Mouse (Mus musculus): Measurements from ENCODE around the gene Brd7.

Gene Brd7

GRCm38 (mm10) chr8:88361708-88362428 is at the start of gene Brd7:
Gene Brd7, minus strand, starts transcription at chr8:88362194.
- in situ Hi-C loops (cut with MboI; ENCODE audit: unreplicated experiment in 2 of 2), result loop anchor here (10.0 to 25.0 kb wide), 2 partner anchors 225 to 393 kb away; partner anchors contain the start of gene Heatr3 (in 1 of the 2)

GRCm38 (mm10) chr8:88411461-88411860 is 49.5 kb upstream of the Brd7 start:
- in situ Hi-C loops (cut with MboI; ENCODE audit: unreplicated experiment in 2 of 2), result no loop called here

- in situ Hi-C loops (cut with MboI; ENCODE audit: unreplicated experiment in 2 of 2), result no loop called here
Observed at GRCm38 (mm10) chr8:88409401-88409940, 47.5 kb upstream of the Brd7 start.

- in situ Hi-C loops (cut with MboI; ENCODE audit: unreplicated experiment in 2 of 2), result no loop called here
Observed at GRCm38 (mm10) chr8:88407716-88408115, 45.7 kb upstream of the Brd7 start.

- in situ Hi-C loops (cut with MboI; ENCODE audit: unreplicated experiment in 2 of 2), result no loop called here
Observed at GRCm38 (mm10) chr8:88398060-88398459, 36.1 kb upstream of the Brd7 start.

GRCm38 (mm10) chr8:88393298-88393697 is 31.3 kb upstream of the Brd7 start:
- in situ Hi-C loops (cut with MboI; ENCODE audit: unreplicated experiment in 2 of 2), result loop anchor here in 1 of 2 experiments (5.0 kb wide), 1 partner anchor 41 kb away; no protein-coding TSS in a partner anchor

GRCm38 (mm10) chr8:88390749-88391148 is 28.8 kb upstream of the Brd7 start:
- in situ Hi-C loops (cut with MboI; ENCODE audit: unreplicated experiment in 2 of 2), result loop anchor here in 1 of 2 experiments (5.0 kb wide), 1 partner anchor 38 kb away; no protein-coding TSS in a partner anchor

- in situ Hi-C loops (cut with MboI; ENCODE audit: unreplicated experiment in 2 of 2), result loop anchor here in 1 of 2 experiments (10.0 kb wide), 1 partner anchor 274 kb away; the partner anchor contains the start of gene Cnep1r1
Observed at GRCm38 (mm10) chr8:88388691-88389239, 26.8 kb upstream of the Brd7 start.

- in situ Hi-C loops (cut with MboI; ENCODE audit: unreplicated experiment in 2 of 2), result loop anchor here in 1 of 2 experiments (10.0 kb wide), 1 partner anchor 273 kb away; the partner anchor contains the start of gene Cnep1r1
Observed at GRCm38 (mm10) chr8:88387874-88388273, 25.9 kb upstream of the Brd7 start.

GRCm38 (mm10) chr8:88383164-88383556 is 21.2 kb upstream of the Brd7 start:
- in situ Hi-C loops (cut with MboI; ENCODE audit: unreplicated experiment in 2 of 2), result loop anchor here in 1 of 2 experiments (10.0 kb wide), 1 partner anchor 268 kb away; the partner anchor contains the start of gene Cnep1r1

- in situ Hi-C loops (cut with MboI; ENCODE audit: unreplicated experiment in 2 of 2), result loop anchor here in 1 of 2 experiments (10.0 kb wide), 1 partner anchor 268 kb away; the partner anchor contains the start of gene Cnep1r1
Observed at GRCm38 (mm10) chr8:88382311-88383163, 20.5 kb upstream of the Brd7 start.

GRCm38 (mm10) chr8:88380497-88380896 is 18.5 kb upstream of the Brd7 start:
- in situ Hi-C loops (cut with MboI; ENCODE audit: unreplicated experiment in 2 of 2), result loop anchor here in 1 of 2 experiments (10.0 kb wide), 1 partner anchor 266 kb away; the partner anchor contains the start of gene Cnep1r1

GRCm38 (mm10) chr8:88376836-88377582 is 15.0 kb upstream of the Brd7 start:
- in situ Hi-C loops (cut with MboI; ENCODE audit: unreplicated experiment in 2 of 2), result no loop called here

- in situ Hi-C loops (cut with MboI; ENCODE audit: unreplicated experiment in 2 of 2), result loop anchor here in 1 of 2 experiments (25.0 kb wide), 1 partner anchor 234 kb away; the partner anchor contains the start of gene Heatr3
Observed at GRCm38 (mm10) chr8:88371522-88371921, 9.5 kb upstream of the Brd7 start.

GRCm38 (mm10) chr8:88369805-88370204 is 7.8 kb upstream of the Brd7 start:
- in situ Hi-C loops (cut with MboI; ENCODE audit: unreplicated experiment in 2 of 2), result loop anchor here (5.0 to 25.0 kb wide), 3 partner anchors 233 to 385 kb away; partner anchors contain the start of gene Heatr3 (in 1 of the 2)

GRCm38 (mm10) chr8:88369221-88369620 is 7.2 kb upstream of the Brd7 start:
- in situ Hi-C loops (cut with MboI; ENCODE audit: unreplicated experiment in 2 of 2), result loop anchor here (5.0 to 25.0 kb wide), 3 partner anchors 232 to 386 kb away; partner anchors contain the start of gene Heatr3 (in 1 of the 2)

- in situ Hi-C loops (cut with MboI; ENCODE audit: unreplicated experiment in 2 of 2), result loop anchor here (10.0 to 25.0 kb wide), 2 partner anchors 225 to 392 kb away; partner anchors contain the start of gene Heatr3 (in 1 of the 2)
Observed at GRCm38 (mm10) chr8:88362446-88363150, 604 bp upstream of the Brd7 start.

- in situ Hi-C loops (cut with MboI; ENCODE audit: unreplicated experiment in 2 of 2), result loop anchor here (10.0 to 25.0 kb wide), 2 partner anchors 224 to 394 kb away; partner anchors contain the start of gene Heatr3 (in 1 of the 2)
Observed at GRCm38 (mm10) chr8:88361044-88361707, 818 bp downstream of the Brd7 start.

Data from v-Abl transformed pro-B cells (cell line).